Mouse (Mus musculus) heart, adult 8-10 months (tissue): ENCODE results near the gene Mrpl10. TPM values are rescaled to one million over a fixed set of nuclear protein-coding genes. Genes with fewer than 3 reads are reported as not detected.

ENCODE experiments used
- DNase-seq: peaks from one replicate; pipeline ENCODE4 v3.0.0; 2022; ENCODE audit warnings: low spot score
- microRNA-seq: library from miRNA; unstranded; fragments of <30 nt; microRNA quantifications from one replicate; pipeline ENCODE4 v1.2.0, GENCODE M21; 2022
- total RNA-seq, 4 experiments: library from RNA; stranded (reverse); gene quantifications; 2 replicates each; pipeline ENCODE4 v1.2.4; 2022

Gene Mrpl10
- total RNA-seq, 4 experiments from 2014 or later: 80.1 to 101 (median 97.6) TPM

- DNase-seq: no peak
These were observed 25.4 kb downstream of the Mrpl10 start for GRCm38 (mm10) chr11:97066656-97067360.

GRCm38 (mm10) chr11:97069333-97069732, 28.0 kb downstream of the Mrpl10 start:
- no peak for DNase-seq

- DNase-seq: no peak
These were observed 28.4 kb downstream of the Mrpl10 start for GRCm38 (mm10) chr11:97069770-97070169.

- peak; percentile 24 for DNase-seq
These were observed 29.8 kb downstream of the Mrpl10 start for GRCm38 (mm10) chr11:97071129-97071528.

- DNase-seq: no peak
These were observed 31.2 kb downstream of the Mrpl10 start for GRCm38 (mm10) chr11:97072533-97072932.

GRCm38 (mm10) chr11:97074235-97074634, 32.9 kb downstream of the Mrpl10 start:
- DNase-seq: no peak

GRCm38 (mm10) chr11:97078751-97079150, 37.4 kb downstream of the Mrpl10 start:
- no peak for DNase-seq

GRCm38 (mm10) chr11:97080291-97080690, 38.9 kb downstream of the Mrpl10 start:
- DNase-seq: no peak

GRCm38 (mm10) chr11:97082977-97083376, 41.6 kb downstream of the Mrpl10 start:
- DNase-seq: peak; percentile 32

GRCm38 (mm10) chr11:97083401-97084140, 42.2 kb downstream of the Mrpl10 start:
- DNase-seq: no peak

GRCm38 (mm10) chr11:97084821-97085505, 43.6 kb downstream of the Mrpl10 start:
- no peak for DNase-seq

- DNase-seq: no peak
These were observed 45.0 kb downstream of the Mrpl10 start for GRCm38 (mm10) chr11:97086365-97086764.

- DNase-seq: no peak
These were observed 53.2 kb downstream of the Mrpl10 start for GRCm38 (mm10) chr11:97094600-97094999.

GRCm38 (mm10) chr11:97098791-97099190, 57.4 kb downstream of the Mrpl10 start:
- DNase-seq: peak; percentile 11

Small RNAs within 50 kb of the gene (microRNA-seq; reads per million reads assigned to microRNA genes)
- gene Mir8103: 1.4 reads per million

Other genes with a start within 250 kb of the Mrpl10 start
- gene Nfe2l1, start 211.6 kb upstream of the Mrpl10 start, total RNA-seq: 100 to 1,000 TPM; 462 to 530 (median 477) TPM
- gene Copz2, start 191.7 kb upstream of the Mrpl10 start, total RNA-seq: 10 to 100 TPM; 36.0 to 43.5 (median 41.1) TPM
- 10 to 100 TPM; 20.4 to 25.7 (median 22.7) TPM for gene Cdk5rap3, start 125.1 kb upstream of the Mrpl10 start, total RNA-seq
- gene Prr15l, start 113.5 kb upstream of the Mrpl10 start, total RNA-seq: 1 to 10 TPM; 1.1 to 1.7 (median 1.5) TPM
- 10 to 100 TPM; 14.9 to 16.6 (median 16.1) TPM for gene Pnpo, start 97.6 kb upstream of the Mrpl10 start, total RNA-seq
- gene Sp2, start 58.6 kb upstream of the Mrpl10 start, total RNA-seq: 10 to 100 TPM in 2 of 4 experiments, 1 to 10 TPM in 2; 7.8 to 13.7 (median 11.0) TPM
- under 1 TPM in 3 of 4 experiments, not detected in 1; 0.08 to 0.28 (median 0.23) TPM for gene Sp6, start 28.2 kb upstream of the Mrpl10 start, total RNA-seq
- 10 to 100 TPM; 13.6 to 18.0 (median 15.4) TPM for gene Scrn2, start 11.6 kb upstream of the Mrpl10 start, total RNA-seq
- gene Lrrc46, start 153 bp upstream of the Mrpl10 start, total RNA-seq: under 1 TPM in 2 of 4 experiments, not detected in 2; 0.26 to 0.33 TPM
- 1 to 10 TPM; 3.4 to 5.3 (median 3.9) TPM for gene Osbpl7, start 9.1 kb downstream of the Mrpl10 start, total RNA-seq
- gene Tbx21, start 73.8 kb downstream of the Mrpl10 start, total RNA-seq: under 1 TPM in 1 of 4 experiments, not detected in 3; 0.16 TPM
- 10 to 100 TPM; 12.2 to 14.9 (median 13.9) TPM for gene Tbkbp1, start 109.9 kb downstream of the Mrpl10 start, total RNA-seq
- 10 to 100 TPM; 78.7 to 80.0 (median 79.7) TPM for gene Kpnb1, start 146.3 kb downstream of the Mrpl10 start, total RNA-seq
- gene Npepps, start 239.1 kb downstream of the Mrpl10 start, total RNA-seq: 10 to 100 TPM; 78.1 to 82.3 (median 79.1) TPM